Mouse (Mus musculus) liver, adult 2 months (tissue): ENCODE results near the gene Maff.

Experiments used
- CTCF ChIP-seq: fragments of 200-500 bp; IDR thresholded peaks from 2 replicates; pipeline ENCODE4 v1.5.1; 2011; ENCODE audit warnings: low read depth, low read length, control low read depth
- POLR2A ChIP-seq: fragments of 200-500 bp; IDR thresholded peaks from 2 replicates; pipeline ENCODE4 v1.6.1; 2011; ENCODE audit warnings: low read length, control low read depth; ENCODE audit not compliant: insufficient read depth; ENCODE audit errors: extremely low read depth

GRCm38 (mm10) chr15:79350866-79351265 is 4.4 kb downstream of the Maff start:
- TF ChIP-seq CTCF (no peak), POLR2A (no peak)
